Mouse (Mus musculus) liver, embryonic 14.5 days (tissue): Measurements from ENCODE around the gene Ahnak. TPM values are rescaled to one million over a fixed set of nuclear protein-coding genes. Genes with fewer than 3 reads are reported as not detected.
A peak's percentile ranks its signal among the peaks of the same experiment; 100 is the strongest.

Source experiments
- ATAC-seq: fragments of 200-750 bp; cut with Nextera tagmentation; 2 replicates; pipeline ENCODE4 v1.8.0; 2017; ENCODE audit warnings: moderate number of reproducible peaks, mild to moderate bottlenecking, moderate library complexity; ENCODE audit not compliant: insufficient read depth
- DNase-seq, 3 experiments: peaks; one replicate each; pipeline ENCODE4 v3.0.0-alpha.2; 2012 to 2013; ENCODE audit warnings: low read depth in 3 of 3, low spot score in 3 of 3
- H3K27ac ChIP-seq: fragments of 300-500 bp; sonication (generic); 2 replicates; pipeline ENCODE4 v1.5.1; 2014; ENCODE audit warnings: moderate library complexity, mild to moderate bottlenecking, control low read depth, inconsistent platforms
- H3K27me3 ChIP-seq: fragments of 300-500 bp; sonication (generic); 2 replicates; pipeline ENCODE4 v1.6.1; 2014; ENCODE audit warnings: mild to moderate bottlenecking, low read length, moderate library complexity; ENCODE audit not compliant: control insufficient read depth, insufficient read depth
- H3K36me3 ChIP-seq: fragments of 300-500 bp; sonication (generic); replicated peaks from 2 replicates; pipeline ENCODE4 v1.6.1; 2014; ENCODE audit warnings: low read depth; ENCODE audit not compliant: control insufficient read depth, insufficient read depth
- H3K4me1 ChIP-seq, 2 experiments: fragments of 200-500 bp in 1 of 2; fragments of 300-500 bp in 1 of 2; sonication (generic) in 1 of 2; replicated peaks; 2 replicates each; pipeline ENCODE4 v1.6.1; 2012 to 2014; ENCODE audit warnings: antibody characterized with exemption in 1 of 2, inconsistent platforms in 1 of 2, low read length in 1 of 2; ENCODE audit not compliant: control insufficient read depth in 2 of 2, insufficient read depth in 2 of 2
- H3K4me2 ChIP-seq: fragments of 300-500 bp; sonication (generic); 2 replicates; pipeline ENCODE4 v1.6.1; 2014; ENCODE audit warnings: low read depth, mild to moderate bottlenecking, control low read depth, moderate library complexity
- H3K4me3 ChIP-seq, 2 experiments: fragments of 200-500 bp in 1 of 2; fragments of 300-500 bp in 1 of 2; sonication (generic) in 1 of 2; 2 replicates each; pipeline ENCODE4 v1.5.1; 2012 to 2014; ENCODE audit warnings: low read depth in 2 of 2, low read length in 2 of 2, mild to moderate bottlenecking in 2 of 2, control low read depth in 1 of 2, inconsistent platforms in 1 of 2, moderate library complexity in 1 of 2; ENCODE audit not compliant: insufficient read depth in 1 of 2
- H3K9ac ChIP-seq: fragments of 300-500 bp; sonication (generic); replicated peaks from 2 replicates; pipeline ENCODE4 v1.6.1; 2014; ENCODE audit warnings: mild to moderate bottlenecking, control low read depth, moderate library complexity
- H3K9me3 ChIP-seq: fragments of 300-500 bp; sonication (generic); 2 replicates; pipeline ENCODE4 v1.6.1; 2016; ENCODE audit warnings: low read length, mixed read lengths; ENCODE audit not compliant: control insufficient read depth
- CTCF ChIP-seq: IDR thresholded peaks from 2 replicates; pipeline ENCODE4 v1.5.1; 2016; ENCODE audit warnings: antibody characterized with exemption, low read depth, control low read depth
- EP300 ChIP-seq: IDR thresholded peaks from 2 replicates; pipeline ENCODE4 v1.6.1; 2016; ENCODE audit warnings: antibody characterized with exemption, low read depth
- WGBS: fragments of 180-500 bp; shearing (Covaris S2); extraction: QIAGEN DNeasy Blood & Tissue Kit; methylation state at CpG from one replicate; pipeline ENCODE4 v1.1.7; 2014; ENCODE audit not compliant: insufficient replicate concordance; 5-methylcytosine and 5-hydroxymethylcytosine counted together
- polyA plus RNA-seq, 2 experiments: library from polyadenylated mRNA; depleted of rRNA in 1 of 2; stranded (reverse) in 1 of 2; unstranded in 1 of 2; fragments of >200 nt; fragmentation: Nextera tagmentation in 1 of 2; extraction: Ambion mirVana in 1 of 2; gene quantifications; 2 replicates each; pipeline versions ENCODE4 v1.2.1 to v1.2.3; 2012 to 2014

The Ahnak gene
- polyA plus RNA-seq, 2 experiments, result 0.83 to 1.7 TPM

- no peak overlapping the region for H3K4me2 ChIP-seq
- TF ChIP-seq EP300, result no peak
- no peak for TF ChIP-seq CTCF
- H3K36me3 ChIP-seq, result no peaks in the 10 kb centered on the region
- DNase-seq (no peak), ATAC-seq (no peak)
- no peak overlapping the region for H3K9ac ChIP-seq
- H3K27ac ChIP-seq, result no peak overlapping the region
- H3K4me1 ChIP-seq, result peaks cover 4 to 11% of the 10 kb centered on the region in 2 experiments
- no peak overlapping the region for H3K4me3 ChIP-seq
- no peaks in the 10 kb centered on the region for H3K27me3 ChIP-seq
- WGBS, result 59% methylated on average over 7 of the region's 7 CpGs
- H3K9me3 ChIP-seq, result no peaks in the 10 kb centered on the region
These were observed 43.5 kb downstream of the Ahnak start for GRCm38 (mm10) chr19:9032502-9033129.

- Histone ChIP-seq H3K4me1 (peaks cover 4 to 11% of the 10 kb centered on the region in 2 experiments), H3K27ac (no peak overlapping the region), H3K9ac (no peak overlapping the region), H3K27me3 (no peaks in the 10 kb centered on the region), H3K9me3 (no peaks in the 10 kb centered on the region), H3K4me2 (no peak overlapping the region), H3K36me3 (no peaks in the 10 kb centered on the region), H3K4me3 (no peak overlapping the region)
- DNase-seq, result peak in 1 of 3 experiments; percentile 24
- TF ChIP-seq EP300 (peak; percentile 43), CTCF (no peak)
- 28% methylated on average over 9 of the region's 9 CpGs for WGBS
- peak; percentile 76 for ATAC-seq
These were observed 44.6 kb downstream of the Ahnak start for GRCm38 (mm10) chr19:9033412-9034340.

- peaks cover 4 to 14% of the 10 kb centered on the region in 2 experiments for H3K4me1 ChIP-seq
- TF ChIP-seq EP300 (no peak), CTCF (no peak)
- H3K27ac ChIP-seq, result no peak overlapping the region
- 52% methylated on average over 3 of the region's 3 CpGs for WGBS
- DNase-seq, result no peak
- ATAC-seq, result no peak
- no peaks in the 10 kb centered on the region for H3K9me3 ChIP-seq
- no peak overlapping the region for H3K4me2 ChIP-seq
- no peak overlapping the region for H3K4me3 ChIP-seq
- H3K27me3 ChIP-seq, result no peaks in the 10 kb centered on the region
- H3K9ac ChIP-seq, result no peak overlapping the region
- no peaks in the 10 kb centered on the region for H3K36me3 ChIP-seq
These were observed 45.4 kb downstream of the Ahnak start for GRCm38 (mm10) chr19:9034480-9034879.

GRCm38 (mm10) chr19:9035101-9035500 lies 46.0 kb downstream of the Ahnak start:
- Histone ChIP-seq H3K36me3 (no peaks in the 10 kb centered on the region), H3K9me3 (no peaks in the 10 kb centered on the region), H3K9ac (no peak overlapping the region), H3K4me1 (peaks cover 4 to 16% of the 10 kb centered on the region in 2 experiments), H3K27me3 (no peaks in the 10 kb centered on the region), H3K4me3 (no peak overlapping the region), H3K27ac (no peak overlapping the region), H3K4me2 (no peak overlapping the region)
- ATAC-seq (no peak), DNase-seq (no peak)
- no peak for TF ChIP-seq EP300
- TF ChIP-seq CTCF, result no peak
- WGBS, result 62% methylated on average over 3 of the region's 3 CpGs

GRCm38 (mm10) chr19:9038136-9038535 lies 49.1 kb downstream of the Ahnak start:
- TF ChIP-seq EP300, result no peak
- 32% methylated on average over 3 of the region's 3 CpGs for WGBS
- Histone ChIP-seq H3K27ac (no peak overlapping the region), H3K4me3 (no peak overlapping the region), H3K9ac (no peak overlapping the region), H3K4me1 (peaks cover 4 to 18% of the 10 kb centered on the region in 2 experiments), H3K9me3 (no peaks in the 10 kb centered on the region), H3K4me2 (no peak overlapping the region), H3K27me3 (no peaks in the 10 kb centered on the region), H3K36me3 (no peaks in the 10 kb centered on the region)
- DNase-seq, result no peak
- no peak for ATAC-seq
